14 mouse cellular contexts compared by ENCODE assay signal in the genomic region with DNA sequence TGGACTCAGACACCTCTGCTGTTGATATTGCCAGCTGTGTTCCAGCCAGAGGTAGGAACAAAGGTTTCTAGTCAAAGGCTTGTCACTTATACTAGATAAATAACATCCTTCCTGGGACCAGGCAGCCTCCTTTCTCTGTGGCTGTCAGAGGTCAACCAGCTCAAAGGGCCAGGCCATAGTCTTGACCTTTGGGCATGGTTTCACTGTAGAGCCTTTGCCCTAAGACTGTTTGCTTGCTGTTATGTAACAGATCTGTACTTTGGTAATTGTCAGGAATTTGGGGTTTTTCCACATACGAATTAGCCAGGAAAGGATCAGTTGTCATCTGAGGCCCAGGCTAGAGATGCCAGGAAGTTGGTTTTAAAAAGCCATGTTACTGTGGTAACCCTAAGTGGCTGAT. TPM values are rescaled to one million over a fixed set of nuclear protein-coding genes. Genes with fewer than 3 reads are reported as not detected.
DNase-seq lines count a peak whose midpoint lies in the region; ATAC-seq lines count a peak whose summit lies in the region.
"Had no signal": no experiment of that assay in that cellular context is flagged by ENCODE, and none has a peak within 500 bp of the region (broad histone marks: within the 10 kb centered on the region; RNA-seq: fewer than 3 reads in every experiment).

No protein-coding gene starts in this region.

- no peak overlapping the region for H3K9ac ChIP-seq in hindbrain, embryonic 16.5 days (ENCODE audit: low read depth, low read length)

- H3K4me2 ChIP-seq in hindbrain, embryonic 16.5 days (ENCODE audit: low read length) = no peak overlapping the region

- WGBS in hindbrain, embryonic 16.5 days = 57% methylated on average over 1 of the region's 1 CpGs

- H3K4me1 ChIP-seq in hindbrain, embryonic 16.5 days (ENCODE audit: control insufficient read depth, insufficient read depth, low read depth, low read length) = no peaks in the 10 kb centered on the region

- H3K36me3 ChIP-seq in hindbrain, embryonic 16.5 days (ENCODE audit: control insufficient read depth, insufficient read depth, low read length) = no peaks in the 10 kb centered on the region

- no peak overlapping the region for H3K4me3 ChIP-seq in hindbrain, embryonic 16.5 days (ENCODE audit: low read length)
- H3K4me3 ChIP-seq: layer of hippocampus, adult 2 months had no signal

- DNase-seq in adrenal gland, adult 2 months = peak; percentile 20
- no peak for DNase-seq in adrenal gland, adult 18-20 months (ENCODE audit: low spot score in 2 of 2)
- peak; percentile 58 for DNase-seq in lung, postnatal 25 days (ENCODE audit: low spot score)
- DNase-seq in lung, postnatal 10 days = no peak
- DNase-seq in kidney, postnatal 36 days = peak; percentile 63 to 78
- DNase-seq in yolk sac, embryonic 10.5 days (ENCODE audit: low spot score) = peak; percentile 82
- DNase-seq in right cerebral cortex, adult 2 months (ENCODE audit: low spot score in 2 of 2) = no peak
- DNase-seq: cerebellum, postnatal 25 days; right cerebral cortex, postnatal 4 days had no signal

- H3K27me3 ChIP-seq in hindbrain, embryonic 16.5 days (replicated peaks; ENCODE audit: control insufficient read depth, insufficient read depth, low read length) = no peaks in the 10 kb centered on the region

- no peak overlapping the region for H3K27ac ChIP-seq in hindbrain, embryonic 16.5 days (ENCODE audit: low read depth, low read length)
- H3K27ac ChIP-seq: layer of hippocampus, adult 2 months had no signal

- no peaks in the 10 kb centered on the region for H3K9me3 ChIP-seq in hindbrain, embryonic 16.5 days (ENCODE audit: control insufficient read depth, low read length)

- ATAC-seq in hindbrain, embryonic 16.5 days = no peak

RNA-seq across cellular contexts. Expression of gene Mbl1, which starts 9.5 kb away (rescaled TPM):
- total RNA-seq in adrenal gland, adult 2 months (2021) = under 1 TPM in 1 of 2 experiments, not detected in 1; 0.49 TPM
- polyA plus RNA-seq in adrenal gland, adult 2 months (2012; rRNA removed) = not detected in 2 replicates
- not detected for total RNA-seq in adrenal gland, adult 18-20 months (2021)
- polyA plus RNA-seq in hindbrain, embryonic 16.5 days (2015; fragmentation: Nextera tagmentation; extraction: Ambion mirVana) = not detected in 2 replicates
- total RNA-seq: gastrocnemius, adult 18-20 months; layer of hippocampus, adult 2 months; left cerebral cortex, postnatal 14 days had no signal
- polyA plus RNA-seq: hindbrain, embryonic 11.5 days had no signal

RNA-seq across cellular contexts. Expression of gene Sftpd, which starts 24.2 kb away (rescaled TPM):
- total RNA-seq in adrenal gland, adult 2 months (2021) = not detected
- not detected in 2 replicates for polyA plus RNA-seq in adrenal gland, adult 2 months (2012; rRNA removed)
- total RNA-seq in adrenal gland, adult 18-20 months (2021) = not detected
- not detected in 2 replicates for polyA plus RNA-seq in hindbrain, embryonic 16.5 days (2015; fragmentation: Nextera tagmentation; extraction: Ambion mirVana)
- total RNA-seq: gastrocnemius, adult 18-20 months; layer of hippocampus, adult 2 months; left cerebral cortex, postnatal 14 days had no signal
- polyA plus RNA-seq: hindbrain, embryonic 11.5 days had no signal

RNA-seq across cellular contexts. Expression of gene Sftpa1, which starts 29.2 kb away (rescaled TPM):
- 1 to 10 TPM in 1 of 2 experiments, under 1 TPM in 1; 0.81 to 1.6 TPM for total RNA-seq in adrenal gland, adult 2 months (2021)
- polyA plus RNA-seq in adrenal gland, adult 2 months (2012; rRNA removed) = not detected in 2 replicates
- 1 to 10 TPM in 1 of 2 experiments, under 1 TPM in 1; 0.63 to 1.9 TPM for total RNA-seq in adrenal gland, adult 18-20 months (2021)
- not detected in 2 replicates for polyA plus RNA-seq in hindbrain, embryonic 16.5 days (2015; fragmentation: Nextera tagmentation; extraction: Ambion mirVana)
- total RNA-seq: gastrocnemius, adult 18-20 months; layer of hippocampus, adult 2 months; left cerebral cortex, postnatal 14 days had no signal
- polyA plus RNA-seq: hindbrain, embryonic 11.5 days had no signal

RNA-seq across cellular contexts. Expression of gene Mat1a, which starts 55.9 kb away (rescaled TPM):
- 1 to 10 TPM in 1 of 2 experiments, under 1 TPM in 1; 0.41 to 5.4 TPM for total RNA-seq in adrenal gland, adult 2 months (2021)
- polyA plus RNA-seq in adrenal gland, adult 2 months (2012; rRNA removed) = 0.22 TPM in 1 of 2 replicates, not detected in the other
- total RNA-seq in adrenal gland, adult 18-20 months (2021) = under 1 TPM in 1 of 2 experiments, not detected in 1; 0.56 TPM
- not detected in 2 replicates for polyA plus RNA-seq in hindbrain, embryonic 16.5 days (2015; fragmentation: Nextera tagmentation; extraction: Ambion mirVana)
- total RNA-seq: layer of hippocampus, adult 2 months; left cerebral cortex, postnatal 14 days had no signal
- polyA plus RNA-seq: hindbrain, embryonic 11.5 days had no signal

Comparison
In these comparisons a context has a peak if more than half of its experiments do, and no peak if none do; other contexts are left out.
1. DNase-seq: peak in adrenal gland, adult 2 months (single experiment), lung, postnatal 25 days (single experiment), kidney, postnatal 36 days (2 of 2) and yolk sac, embryonic 10.5 days (single experiment); none in adrenal gland, adult 18-20 months (0 of 2), lung, postnatal 10 days (single experiment) and right cerebral cortex, adult 2 months (0 of 2).